Mouse (Mus musculus) liver, adult 2 months (tissue): Measurements from ENCODE around the gene Shisal1.

ENCODE experiments used
- CTCF ChIP-seq: fragments of 200-500 bp; IDR thresholded peaks from 2 replicates; pipeline ENCODE4 v1.5.1; 2011; ENCODE audit warnings: low read depth, low read length, control low read depth
- POLR2A ChIP-seq: fragments of 200-500 bp; IDR thresholded peaks from 2 replicates; pipeline ENCODE4 v1.6.1; 2011; ENCODE audit warnings: low read length, control low read depth; ENCODE audit not compliant: insufficient read depth; ENCODE audit errors: extremely low read depth

- TF ChIP-seq CTCF (no peak), POLR2A (no peak)
Measured at GRCm38 (mm10) chr15:84351915-84352844, 94.7 kb downstream of the Shisal1 start.
